Mouse (Mus musculus) thymus, adult 2 months (tissue): ENCODE measurements around the gene 4930522H14Rik. TPM values are rescaled to one million over a fixed set of nuclear protein-coding genes. Genes with fewer than 3 reads are reported as not detected.

ENCODE experiments used
- DNase-seq: peaks from one replicate; pipeline ENCODE4 v3.0.0; 2021
- H3K27ac ChIP-seq: fragments of 200-500 bp; 2 replicates; pipeline ENCODE4 v1.5.1; 2012; ENCODE audit warnings: low read length, control low read depth; ENCODE audit not compliant: control insufficient read depth, insufficient read depth
- H3K27me3 ChIP-seq: fragments of 200-500 bp; 2 replicates; pipeline ENCODE4 v1.6.1; 2012; ENCODE audit warnings: mild to moderate bottlenecking, low read length, moderate library complexity, mixed read lengths; ENCODE audit not compliant: control insufficient read depth, insufficient read depth
- H3K36me3 ChIP-seq: fragments of 200-500 bp; 2 replicates; pipeline ENCODE4 v1.6.1; 2012; ENCODE audit warnings: mild to moderate bottlenecking, low read length, moderate library complexity; ENCODE audit not compliant: control insufficient read depth, insufficient read depth
- H3K4me1 ChIP-seq: fragments of 200-500 bp; replicated peaks from 2 replicates; pipeline ENCODE4 v1.6.1; 2012; ENCODE audit warnings: low read length; ENCODE audit not compliant: control insufficient read depth, insufficient read depth
- H3K4me3 ChIP-seq: fragments of 200-500 bp; 2 replicates; pipeline ENCODE4 v1.5.1; 2012; ENCODE audit warnings: mild to moderate bottlenecking, low read length, control low read depth, moderate library complexity; ENCODE audit not compliant: control insufficient read depth, insufficient read depth
- CTCF ChIP-seq: fragments of 200-500 bp; IDR thresholded peaks from 2 replicates; pipeline ENCODE4 v1.5.1; 2012; ENCODE audit warnings: mild to moderate bottlenecking, control low read depth, low read length, moderate library complexity, borderline replicate concordance; ENCODE audit not compliant: control insufficient read depth, poor library complexity, insufficient read depth; ENCODE audit errors: extremely low read depth
- POLR2A ChIP-seq: fragments of 200-500 bp; IDR thresholded peaks from 2 replicates; pipeline ENCODE4 v1.6.1; 2012; ENCODE audit warnings: mild to moderate bottlenecking, low read length, control low read depth, moderate library complexity; ENCODE audit not compliant: control insufficient read depth, poor library complexity, insufficient read depth; ENCODE audit errors: extremely low read depth
- WGBS: fragments of 180-500 bp; shearing (Covaris S2); methylation state at CpG from one replicate; pipeline ENCODE4 v1.1.7; 2018; 5-methylcytosine and 5-hydroxymethylcytosine counted together
- polyA plus RNA-seq: library from polyadenylated mRNA; depleted of rRNA; stranded (reverse); fragments of >200 nt; gene quantifications from 2 replicates; pipeline ENCODE4 v1.2.3, GENCODE M21; 2012; rRNA removed

4930522H14Rik gene
- polyA plus RNA-seq, 1 experiment, result not detected

DNA sequence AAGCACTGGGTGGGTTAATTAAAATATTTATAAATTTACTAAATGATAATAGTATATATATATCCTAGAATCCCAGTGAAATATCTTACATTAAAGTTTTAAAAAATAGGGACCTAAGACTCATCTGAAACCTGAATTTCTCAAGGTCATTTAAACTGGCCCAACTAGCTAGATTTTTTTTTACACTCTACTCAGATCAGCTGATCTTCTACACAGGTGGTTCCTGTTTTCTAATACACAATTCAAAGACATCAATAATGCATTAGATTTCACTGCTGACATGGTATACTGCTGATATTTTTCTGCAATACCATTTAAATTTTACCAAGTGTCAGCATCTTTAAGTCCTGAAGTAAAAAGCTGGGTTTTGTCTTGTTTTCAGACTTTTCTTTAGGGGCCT is 67.2 kb downstream of the 4930522H14Rik start:
- no peak for DNase-seq
- no peak overlapping the region for H3K4me3 ChIP-seq
- no peak overlapping the region for H3K27ac ChIP-seq
- no peaks in the 10 kb centered on the region for H3K4me1 ChIP-seq
- no peak for TF ChIP-seq CTCF
- no peak for TF ChIP-seq POLR2A
- H3K27me3 ChIP-seq, result no peaks in the 10 kb centered on the region
- H3K36me3 ChIP-seq, result no peaks in the 10 kb centered on the region

DNA sequence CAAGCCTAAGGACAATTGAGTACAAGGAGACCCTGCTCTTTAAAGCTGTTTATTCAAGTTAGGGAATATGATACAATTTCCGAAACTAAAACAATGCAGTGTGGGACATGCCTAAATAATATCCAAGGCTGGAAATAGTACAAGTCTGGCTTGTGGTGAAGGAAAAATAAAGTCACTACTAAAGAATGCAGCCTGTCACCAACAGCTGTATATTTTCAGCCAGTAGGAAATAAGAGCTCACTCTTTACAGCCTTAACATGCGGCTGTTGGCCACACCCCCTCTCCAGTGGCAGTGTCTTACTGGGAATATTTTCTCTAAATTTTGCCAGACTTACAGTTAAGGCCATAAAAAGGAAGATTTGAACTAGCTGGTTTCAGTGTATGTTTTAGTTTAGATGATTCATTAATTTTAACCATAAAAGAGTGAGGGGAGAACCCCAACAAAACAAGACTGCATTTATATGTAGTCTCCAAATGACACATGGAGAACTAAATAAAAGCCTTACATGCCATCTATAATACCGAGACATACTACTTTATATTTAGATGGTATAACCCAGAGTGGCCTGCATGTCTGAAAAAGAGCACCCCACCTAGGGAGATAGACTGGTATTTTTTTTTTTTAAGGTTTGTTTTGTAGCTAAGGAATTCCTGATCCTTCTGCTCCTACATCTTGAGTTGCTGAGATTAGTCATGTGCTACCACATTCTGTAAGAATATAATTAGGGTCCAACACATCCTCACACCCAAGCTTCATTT is 70.5 kb downstream of the 4930522H14Rik start:
- no peak for TF ChIP-seq POLR2A
- no peak for TF ChIP-seq CTCF
- no peak overlapping the region for H3K4me3 ChIP-seq
- 90% methylated on average over 3 of the region's 3 CpGs for WGBS
- H3K4me1 ChIP-seq, result no peaks in the 10 kb centered on the region
- no peaks in the 10 kb centered on the region for H3K36me3 ChIP-seq
- H3K27ac ChIP-seq, result no peak overlapping the region
- H3K27me3 ChIP-seq, result no peaks in the 10 kb centered on the region
- no peak for DNase-seq

DNA sequence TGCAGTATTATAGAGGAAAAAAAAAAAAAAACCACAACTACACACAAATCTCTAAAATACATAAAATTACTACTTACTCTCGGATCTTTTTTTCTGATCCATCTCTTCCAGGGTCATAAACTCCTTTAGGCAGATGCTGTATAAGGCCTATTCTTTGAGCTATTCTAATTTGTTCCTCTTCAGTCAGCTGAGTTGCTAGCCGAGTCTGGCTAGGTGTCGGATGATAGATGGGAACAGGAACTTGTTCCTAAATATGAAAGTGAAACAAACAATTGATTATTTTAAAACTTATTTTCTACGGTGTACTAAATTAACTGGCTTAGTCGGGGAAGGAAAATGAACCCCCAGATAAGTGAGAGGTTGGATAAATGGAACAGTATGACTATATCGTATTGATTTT is 74.3 kb downstream of the 4930522H14Rik start:
- H3K4me1 ChIP-seq, result no peaks in the 10 kb centered on the region
- DNase-seq, result no peak
- no peak overlapping the region for H3K27ac ChIP-seq
- H3K36me3 ChIP-seq, result no peaks in the 10 kb centered on the region
- no peak for TF ChIP-seq POLR2A
- no peak for TF ChIP-seq CTCF
- 77% methylated on average over 6 of the region's 6 CpGs for WGBS
- H3K4me3 ChIP-seq, result no peak overlapping the region
- H3K27me3 ChIP-seq, result no peaks in the 10 kb centered on the region

Other genes starting within 250 kb of the 4930522H14Rik start
- gene Ttc39a, start 124.7 kb downstream of the 4930522H14Rik start, polyA plus RNA-seq, result 15.0 and 17.2 TPM in 2 replicates
- 16.1 and 23.8 TPM in 2 replicates for gene Rnf11, start 46.6 kb downstream of the 4930522H14Rik start, polyA plus RNA-seq
- 35.4 and 58.6 TPM in 2 replicates for gene Cdkn2c, start 135.9 kb upstream of the 4930522H14Rik start, polyA plus RNA-seq
- gene Faf1, start 145.3 kb upstream of the 4930522H14Rik start, polyA plus RNA-seq, result 11.1 and 16.0 TPM in 2 replicates